Mouse (Mus musculus) kidney, embryonic 15.5 days (tissue): ENCODE measurements around the gene Pnrc2. TPM values are rescaled to one million over a fixed set of nuclear protein-coding genes. Genes with fewer than 3 reads are reported as not detected.

Experiments
- ATAC-seq: fragments of 200-750 bp; cut with Nextera tagmentation; replicated peaks from 2 replicates; pipeline ENCODE4 v1.8.0; 2017; ENCODE audit warnings: moderate TSS enrichment; ENCODE audit not compliant: low FRiP score
- H3K27ac ChIP-seq: fragments of 300-500 bp; sonication (generic); 2 replicates; pipeline ENCODE4 v1.5.1; 2015; ENCODE audit warnings: mild to moderate bottlenecking, inconsistent platforms
- H3K27me3 ChIP-seq: fragments of 300-500 bp; sonication (generic); 2 replicates; pipeline ENCODE4 v1.6.1; 2015; ENCODE audit warnings: inconsistent platforms
- H3K36me3 ChIP-seq: fragments of 300-500 bp; sonication (generic); 2 replicates; pipeline ENCODE4 v1.6.1; 2015; ENCODE audit warnings: inconsistent platforms
- H3K4me1 ChIP-seq: fragments of 300-500 bp; sonication (generic); 2 replicates; pipeline ENCODE4 v1.6.1; 2015; ENCODE audit warnings: inconsistent platforms
- H3K4me2 ChIP-seq: fragments of 300-500 bp; sonication (generic); 2 replicates; pipeline ENCODE4 v1.6.1; 2015; ENCODE audit warnings: moderate library complexity, mild to moderate bottlenecking, inconsistent platforms
- H3K4me3 ChIP-seq: fragments of 300-500 bp; sonication (generic); replicated peaks from 2 replicates; pipeline ENCODE4 v1.5.1; 2015; ENCODE audit warnings: mild to moderate bottlenecking, inconsistent platforms
- H3K9ac ChIP-seq: fragments of 300-500 bp; sonication (generic); 2 replicates; pipeline ENCODE4 v1.6.1; 2015; ENCODE audit warnings: mild to moderate bottlenecking, inconsistent platforms
- H3K9me3 ChIP-seq: fragments of 300-500 bp; sonication (generic); replicated peaks from 2 replicates; pipeline ENCODE4 v1.6.1; 2016; ENCODE audit warnings: inconsistent platforms
- WGBS: fragments of 180-500 bp; shearing (Covaris S2); methylation state at CpG from one replicate; pipeline ENCODE4 v1.1.7; 2015; ENCODE audit warnings: mixed read lengths; 5-methylcytosine and 5-hydroxymethylcytosine counted together
- polyA plus RNA-seq: library from polyadenylated mRNA; unstranded; fragments of >200 nt; fragmentation: Nextera tagmentation; extraction: Ambion mirVana; gene quantifications from 2 replicates; pipeline ENCODE4 v1.2.1, GENCODE M21; 2015

Gene Pnrc2
- polyA plus RNA-seq, 1 experiment from 2014 or later, result 194 TPM

GRCm38 (mm10) chr4:135889146-135889883, 15.7 kb upstream of the Pnrc2 start:
- H3K4me3 ChIP-seq, result no peak overlapping the region
- no peaks in the 10 kb centered on the region for H3K36me3 ChIP-seq
- no peaks in the 10 kb centered on the region for H3K9me3 ChIP-seq
- H3K9ac ChIP-seq, result no peak overlapping the region
- no peak overlapping the region for H3K27ac ChIP-seq
- peaks cover under 1% of the 10 kb centered on the region; the same call in 1 of the 2 replicates for H3K4me1 ChIP-seq
- H3K4me2 ChIP-seq, result no peak overlapping the region
- ATAC-seq, result no peak
- no peaks in the 10 kb centered on the region for H3K27me3 ChIP-seq
- WGBS, result 81% methylated on average over 7 of the region's 7 CpGs

- no peaks in the 10 kb centered on the region for H3K9me3 ChIP-seq
- whole genome bisulfite sequencing, result 91% methylated on average over 24 of the region's 24 CpGs
- no peak overlapping the region for H3K4me2 ChIP-seq
- H3K4me3 ChIP-seq, result no peak overlapping the region
- H3K27me3 ChIP-seq, result no peaks in the 10 kb centered on the region
- no peak for ATAC-seq
- no peaks in the 10 kb centered on the region for H3K36me3 ChIP-seq
- H3K9ac ChIP-seq, result no peak overlapping the region
- H3K4me1 ChIP-seq, result peaks cover 8% of the 10 kb centered on the region
- H3K27ac ChIP-seq, result no peak overlapping the region
These were observed 14.9 kb upstream of the Pnrc2 start for GRCm38 (mm10) chr4:135888448-135889057.

- peaks cover 14% of the 10 kb centered on the region for H3K4me1 ChIP-seq
- no peak overlapping the region for H3K4me3 ChIP-seq
- ATAC-seq, result no peak
- 85% methylated on average over 4 of the region's 4 CpGs for WGBS
- H3K27me3 ChIP-seq, result no peaks in the 10 kb centered on the region
- no peaks in the 10 kb centered on the region for H3K9me3 ChIP-seq
- no peak overlapping the region for H3K9ac ChIP-seq
- no peak overlapping the region for H3K4me2 ChIP-seq
- H3K36me3 ChIP-seq, result no peaks in the 10 kb centered on the region
- no peak overlapping the region for H3K27ac ChIP-seq
These were observed 12.5 kb upstream of the Pnrc2 start for GRCm38 (mm10) chr4:135886184-135886583.

DNA sequence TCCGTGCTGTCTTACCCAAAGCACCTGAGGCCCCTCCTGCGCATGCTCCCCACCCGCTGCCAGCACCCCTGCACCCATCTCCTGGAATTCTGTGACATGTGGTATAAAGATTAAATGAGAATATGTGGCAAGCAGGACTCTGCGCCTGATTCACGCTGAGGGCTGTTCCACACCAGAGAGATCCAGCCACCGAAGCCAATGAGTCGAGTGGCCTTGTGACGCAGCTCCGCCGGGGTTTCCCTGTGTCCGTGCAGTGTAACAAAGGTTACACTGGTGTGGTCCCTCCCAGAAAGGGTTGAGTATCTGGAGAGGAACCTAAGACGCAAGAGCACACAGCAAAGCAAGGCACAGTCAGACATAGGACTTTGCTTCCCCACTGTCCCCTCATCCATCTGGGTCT, 12.0 kb upstream of the Pnrc2 start:
- H3K36me3 ChIP-seq, result no peaks in the 10 kb centered on the region
- ATAC-seq, result no peak
- no peaks in the 10 kb centered on the region for H3K27me3 ChIP-seq
- peaks cover 14% of the 10 kb centered on the region for H3K4me1 ChIP-seq
- H3K4me3 ChIP-seq, result no peak overlapping the region
- H3K27ac ChIP-seq, result no peak overlapping the region
- H3K9me3 ChIP-seq, result no peaks in the 10 kb centered on the region
- H3K4me2 ChIP-seq, result no peak overlapping the region
- no peak overlapping the region for H3K9ac ChIP-seq
- WGBS, result 92% methylated on average over 12 of the region's 12 CpGs

DNA sequence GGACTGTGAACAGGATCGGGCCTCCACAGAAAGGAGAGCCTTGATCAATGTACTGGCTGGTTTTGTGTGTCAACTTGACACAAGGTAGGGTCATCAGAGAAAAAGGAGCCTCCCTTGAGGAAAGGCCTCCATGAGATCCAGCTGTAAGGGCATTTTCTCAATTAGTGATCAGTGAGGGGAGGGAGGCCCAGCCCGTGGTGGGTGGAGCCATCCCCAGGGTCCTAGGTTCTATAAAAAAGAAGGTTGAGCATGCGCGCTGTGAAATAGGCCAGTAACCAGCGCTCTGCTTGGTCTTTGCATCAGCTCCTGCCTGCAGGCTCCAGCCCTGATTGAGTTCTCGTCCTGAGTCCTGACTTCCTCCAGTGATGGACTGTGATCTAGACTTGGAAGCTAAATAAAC, 10.9 kb upstream of the Pnrc2 start:
- no peak overlapping the region for H3K9ac ChIP-seq
- H3K4me2 ChIP-seq, result no peak overlapping the region
- no peaks in the 10 kb centered on the region for H3K36me3 ChIP-seq
- peaks cover 17% of the 10 kb centered on the region for H3K4me1 ChIP-seq
- no peak overlapping the region for H3K27ac ChIP-seq
- no peak overlapping the region for H3K4me3 ChIP-seq
- H3K9me3 ChIP-seq, result no peaks in the 10 kb centered on the region
- 55% methylated on average over 6 of the region's 6 CpGs for WGBS
- ATAC-seq, result no peak
- H3K27me3 ChIP-seq, result no peaks in the 10 kb centered on the region

DNA sequence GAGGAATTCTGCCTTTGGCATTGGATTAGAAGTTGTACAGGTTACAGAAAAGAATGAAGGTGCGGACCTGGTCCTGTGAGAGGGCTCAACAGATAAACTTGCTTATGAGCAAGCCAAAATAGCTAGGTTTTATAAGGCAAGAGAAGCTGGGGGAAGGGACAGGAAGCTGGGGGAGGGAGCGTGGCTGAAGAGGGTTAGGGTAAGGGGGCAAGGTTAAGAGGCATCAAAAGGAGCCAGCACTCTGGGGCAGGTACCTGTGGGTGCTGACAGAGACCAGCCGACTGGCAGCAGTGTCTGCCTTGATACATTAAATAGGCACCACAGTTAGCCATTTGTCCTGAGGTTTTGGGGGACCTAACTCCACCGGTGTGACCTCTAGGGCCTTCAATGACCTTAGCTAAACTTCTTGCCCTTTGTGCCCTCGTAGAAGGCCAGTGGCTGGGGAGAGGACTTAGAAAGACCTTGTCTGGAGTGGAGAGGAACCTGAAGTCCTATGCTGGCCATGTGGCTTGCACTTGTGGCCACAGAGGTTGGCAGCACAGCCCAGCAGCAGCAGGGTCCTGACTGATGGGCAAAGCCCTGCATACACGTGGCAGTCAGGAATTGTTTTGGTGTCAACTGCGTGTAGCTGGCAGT, 10.3 kb upstream of the Pnrc2 start:
- WGBS, result 45% methylated on average over 7 of the region's 7 CpGs

DNA sequence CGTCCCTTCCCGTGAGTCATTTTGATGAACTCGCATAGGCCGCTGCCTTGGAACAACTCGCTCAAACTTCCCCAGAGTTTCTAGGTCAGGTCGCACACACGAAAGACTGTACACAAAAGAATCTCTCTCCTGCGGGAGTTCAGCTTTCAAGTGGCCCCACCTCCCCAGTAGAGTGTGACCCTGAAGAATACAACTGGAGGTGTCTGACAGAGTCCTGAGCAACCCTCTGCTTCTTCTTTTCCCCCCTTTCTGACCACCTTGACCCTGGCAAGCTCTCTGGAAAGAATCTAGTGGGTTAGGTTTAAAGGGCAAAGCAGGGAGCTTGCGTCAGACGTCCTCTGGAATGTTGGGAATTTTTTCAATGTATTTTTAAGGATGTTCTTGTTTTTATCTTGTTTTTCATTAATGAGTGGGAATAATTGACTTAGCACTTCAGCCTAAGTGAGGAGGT, 9.8 kb upstream of the Pnrc2 start:
- Histone ChIP-seq H3K9me3 (no peaks in the 10 kb centered on the region), H3K9ac (no peak overlapping the region), H3K4me2 (no peak overlapping the region), H3K4me3 (no peak overlapping the region), H3K4me1 (peaks cover 17% of the 10 kb centered on the region), H3K36me3 (no peaks in the 10 kb centered on the region), H3K27me3 (no peaks in the 10 kb centered on the region), H3K27ac (peak overlapping the region; percentile 62)
- no peak for ATAC-seq
- WGBS, result 27% methylated on average over 10 of the region's 10 CpGs

More for the DNA sequence above, 10.3 kb upstream of the Pnrc2 start:
- peak overlapping the region; percentile 62; the same call in 1 of the 2 replicates for H3K27ac ChIP-seq
- H3K27me3 ChIP-seq, result no peaks in the 10 kb centered on the region
- H3K36me3 ChIP-seq, result no peaks in the 10 kb centered on the region
- no peak overlapping the region for H3K9ac ChIP-seq
- H3K4me2 ChIP-seq, result no peak overlapping the region
- H3K4me3 ChIP-seq, result no peak overlapping the region
- ATAC-seq, result no peak
- H3K9me3 ChIP-seq, result no peaks in the 10 kb centered on the region
- peaks cover 17% of the 10 kb centered on the region for H3K4me1 ChIP-seq

DNA sequence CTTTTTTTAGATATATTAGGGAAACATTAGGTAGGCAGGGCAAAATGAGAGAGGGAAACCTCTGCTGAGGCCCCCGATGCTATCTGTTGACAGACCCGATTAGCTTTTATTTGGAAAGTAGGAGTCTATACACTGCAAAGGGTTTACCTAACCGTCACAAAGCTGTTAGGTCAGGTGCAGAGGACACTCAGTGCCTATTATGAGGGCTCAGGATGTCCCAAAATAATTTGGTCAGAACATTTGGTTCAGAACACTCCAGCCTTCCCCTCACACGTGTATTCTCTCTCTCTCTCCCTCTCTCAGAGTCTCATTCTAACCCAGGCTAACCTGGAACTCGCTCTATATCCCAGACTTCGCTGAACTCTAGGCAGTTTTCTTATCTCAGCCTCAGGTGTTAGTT, 8.4 kb upstream of the Pnrc2 start:
- peaks cover 18% of the 10 kb centered on the region for H3K4me1 ChIP-seq
- H3K9ac ChIP-seq, result no peak overlapping the region
- H3K36me3 ChIP-seq, result no peaks in the 10 kb centered on the region
- no peak overlapping the region for H3K4me2 ChIP-seq
- no peak overlapping the region for H3K4me3 ChIP-seq
- no peaks in the 10 kb centered on the region for H3K9me3 ChIP-seq
- no peak overlapping the region for H3K27ac ChIP-seq
- H3K27me3 ChIP-seq, result no peaks in the 10 kb centered on the region
- ATAC-seq, result no peak
- WGBS, result 76% methylated on average over 6 of the region's 6 CpGs

DNA sequence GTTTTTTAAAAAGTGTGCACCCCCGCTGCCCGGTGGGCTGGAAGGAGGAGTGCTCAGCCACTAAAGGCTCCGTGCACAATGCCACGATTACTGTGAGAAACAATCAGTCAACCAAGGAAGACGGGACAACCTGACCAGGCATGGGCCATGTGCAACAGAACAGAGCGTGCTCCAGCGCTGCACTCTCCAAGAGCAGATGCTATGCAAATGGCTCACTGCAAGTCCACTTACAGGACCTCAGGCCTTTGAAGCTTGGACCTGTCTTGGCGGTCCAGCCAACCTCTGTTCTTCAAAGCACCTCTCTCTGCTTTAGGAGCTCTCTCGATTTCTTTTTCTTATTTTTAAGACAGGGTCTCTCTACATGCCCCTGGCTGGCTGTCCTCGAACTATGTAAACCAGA, 6.9 kb upstream of the Pnrc2 start:
- H3K27ac ChIP-seq, result no peak overlapping the region
- H3K4me2 ChIP-seq, result no peak overlapping the region
- no peak overlapping the region for H3K9ac ChIP-seq
- H3K9me3 ChIP-seq, result no peaks in the 10 kb centered on the region
- no peaks in the 10 kb centered on the region for H3K36me3 ChIP-seq
- peaks cover 33% of the 10 kb centered on the region for H3K4me1 ChIP-seq
- H3K27me3 ChIP-seq, result no peaks in the 10 kb centered on the region
- no peak overlapping the region for H3K4me3 ChIP-seq
- 75% methylated on average over 10 of the region's 10 CpGs for WGBS
- no peak for ATAC-seq

- Histone ChIP-seq H3K36me3 (no peaks in the 10 kb centered on the region), H3K4me2 (no peak overlapping the region), H3K27me3 (no peaks in the 10 kb centered on the region), H3K4me1 (peaks cover 38% of the 10 kb centered on the region), H3K4me3 (no peak overlapping the region), H3K9ac (no peak overlapping the region), H3K27ac (no peak overlapping the region), H3K9me3 (no peaks in the 10 kb centered on the region)
- 98% methylated on average over 6 of the region's 6 CpGs for WGBS
- ATAC-seq, result no peak
These were observed 6.4 kb upstream of the Pnrc2 start for GRCm38 (mm10) chr4:135880018-135880417.

- H3K27me3 ChIP-seq, result no peaks in the 10 kb centered on the region
- peaks cover 45% of the 10 kb centered on the region for H3K4me1 ChIP-seq
- no peak overlapping the region for H3K27ac ChIP-seq
- H3K9me3 ChIP-seq, result no peaks in the 10 kb centered on the region
- H3K9ac ChIP-seq, result no peak overlapping the region
- no peak overlapping the region for H3K4me3 ChIP-seq
- ATAC-seq, result no peak
- H3K4me2 ChIP-seq, result no peak overlapping the region
- 65% methylated on average over 6 of the region's 6 CpGs for WGBS
- H3K36me3 ChIP-seq, result no peaks in the 10 kb centered on the region
These were observed 5.4 kb upstream of the Pnrc2 start for GRCm38 (mm10) chr4:135879021-135879420.

DNA sequence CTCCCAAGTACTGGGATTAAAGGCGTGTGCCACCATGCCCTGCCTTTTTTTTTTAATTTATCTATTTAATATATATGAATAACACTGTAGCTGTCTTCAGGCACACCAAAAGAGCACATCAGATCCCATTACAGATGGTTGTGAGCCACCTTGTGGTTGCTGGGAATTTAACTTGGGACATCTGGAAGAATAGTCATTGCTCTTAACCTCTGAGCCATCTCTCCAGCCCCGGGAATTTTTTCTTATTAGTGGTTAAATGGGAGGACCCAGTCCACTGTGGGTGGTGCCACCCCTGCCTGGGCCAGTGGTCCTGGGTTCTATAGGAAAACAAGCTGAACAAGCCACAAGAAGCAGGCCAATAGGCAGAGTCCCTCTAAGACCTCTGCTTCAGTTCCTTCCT, 4.1 kb upstream of the Pnrc2 start:
- Histone ChIP-seq H3K4me2 (no peak overlapping the region), H3K9ac (no peak overlapping the region), H3K4me3 (no peak overlapping the region), H3K27me3 (no peaks in the 10 kb centered on the region), H3K9me3 (no peaks in the 10 kb centered on the region), H3K36me3 (peaks cover 1% of the 10 kb centered on the region; the same call in 1 of the 2 replicates), H3K4me1 (peaks cover 37% of the 10 kb centered on the region), H3K27ac (no peak overlapping the region)
- WGBS, result 60% methylated on average over 2 of the region's 2 CpGs
- no peak for ATAC-seq
